Mouse (Mus musculus) liver (tissue): Measurements from ENCODE around the gene Fam181a.
A peak's percentile ranks its signal among the peaks of the same experiment; 100 is the strongest.

Source experiments
- DNase-seq: peaks from one replicate; pipeline ENCODE4 v3.0.0-alpha.2; 2020; ENCODE audit warnings: mixed read lengths

Gene Fam181a

DNA sequence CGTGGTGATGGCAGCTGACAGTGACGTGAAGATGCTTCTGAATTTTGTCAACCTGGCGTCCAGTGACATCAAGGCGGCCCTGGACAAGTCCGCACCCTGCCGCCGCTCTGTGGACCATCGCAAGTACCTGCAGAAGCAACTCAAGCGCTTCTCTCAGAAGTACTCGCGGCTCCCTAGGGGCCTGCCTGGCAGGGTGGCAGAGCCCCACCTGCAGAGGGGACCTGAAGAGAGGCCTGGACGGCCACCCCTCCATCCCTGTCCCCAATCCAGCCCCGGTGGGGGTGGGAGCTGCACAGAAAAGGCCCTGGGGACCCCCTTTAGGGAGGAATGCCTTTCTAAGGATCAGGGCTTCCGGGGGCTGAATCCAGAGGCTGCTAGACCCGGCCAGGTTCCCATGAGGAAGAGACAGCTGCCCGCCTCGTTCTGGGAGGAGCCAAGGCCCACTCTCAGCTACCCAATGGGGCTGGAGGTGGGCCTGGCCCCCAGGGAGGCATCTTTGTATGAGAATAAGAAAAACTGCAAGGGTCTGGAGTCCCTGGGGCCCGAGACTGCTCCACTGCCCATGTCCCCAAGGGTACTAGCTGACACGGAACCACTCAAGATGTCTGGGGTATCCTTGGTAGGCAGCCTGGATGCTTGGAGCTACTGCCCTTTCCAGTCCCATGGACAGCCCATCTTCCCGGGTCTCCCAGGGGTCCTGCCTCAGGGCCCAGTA lies 5.2 kb downstream of the Fam181a start:
- no peak for DNase-seq

DNA sequence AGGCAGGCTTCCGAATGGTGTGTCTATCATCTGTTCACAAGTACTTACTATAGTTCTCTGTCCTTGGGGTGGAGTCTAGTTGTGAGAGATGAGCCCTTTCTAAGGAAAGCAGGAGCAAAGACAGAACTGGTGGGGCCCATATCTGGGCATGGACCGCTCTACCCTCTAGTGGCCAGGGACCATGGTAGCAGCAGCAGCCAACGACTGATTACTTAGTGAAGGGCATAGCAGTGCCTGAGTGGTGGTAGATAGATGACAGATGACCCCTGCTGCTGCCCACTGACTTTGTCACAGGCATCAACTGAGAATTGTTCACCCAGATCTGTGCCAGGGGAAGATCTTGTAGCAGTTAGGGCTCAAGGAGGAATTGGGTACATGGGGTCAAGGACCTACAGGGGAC lies 12.0 kb downstream of the Fam181a start:
- no peak for DNase-seq

DNA sequence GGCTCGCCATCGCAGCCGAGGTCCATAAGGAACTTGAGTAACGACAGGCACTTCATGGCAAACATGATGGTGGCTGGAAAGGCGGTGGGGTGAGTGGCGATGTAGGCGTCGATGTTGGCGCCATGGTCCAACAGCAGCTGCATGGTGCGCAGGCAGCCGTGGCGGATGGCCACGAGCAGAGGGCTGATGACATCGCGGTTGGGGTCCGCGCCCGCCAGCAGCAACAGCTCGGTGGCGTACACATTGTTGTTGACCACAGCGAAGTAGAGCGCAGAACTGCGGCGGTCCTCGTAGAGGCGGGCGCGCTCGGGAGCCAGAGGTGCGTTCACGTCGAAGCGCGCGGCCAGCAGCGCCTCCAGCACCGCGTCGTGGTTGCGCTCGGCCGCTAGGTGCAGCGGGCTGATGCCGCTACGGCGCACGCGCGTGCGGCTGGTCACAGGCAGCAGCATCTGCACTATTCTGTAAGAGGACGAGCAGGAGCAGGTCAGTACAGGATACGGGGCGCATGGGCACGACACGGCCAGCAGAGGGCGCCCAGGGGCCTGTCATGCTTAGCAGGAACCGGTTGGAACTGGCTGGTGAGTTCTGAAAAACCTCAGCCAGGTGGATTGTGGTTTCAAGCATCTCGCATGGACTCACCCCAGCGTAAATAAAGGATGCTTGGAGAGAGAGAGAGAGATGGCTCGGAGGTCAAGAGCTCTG lies 14.5 kb downstream of the Fam181a start:
- DNase-seq = peak; percentile 87

DNA sequence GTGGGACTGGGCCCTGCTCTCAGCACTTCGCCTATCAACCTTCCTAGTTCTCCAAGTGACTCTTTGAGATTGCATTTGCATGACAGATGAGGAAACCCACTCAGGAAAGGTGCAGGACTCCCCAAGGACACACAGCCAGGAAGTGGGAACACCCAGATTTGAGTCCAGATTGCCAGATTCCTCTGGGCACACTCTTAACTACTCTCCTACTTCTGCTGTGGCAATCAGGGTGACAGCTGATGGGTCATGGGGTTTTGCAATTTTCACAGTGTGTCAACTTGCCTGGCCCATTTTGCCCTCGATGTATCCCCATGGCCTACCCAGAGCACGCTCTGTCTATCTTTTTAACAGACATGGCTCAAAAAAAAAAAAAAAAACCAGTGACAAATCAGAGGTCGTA lies 15.8 kb downstream of the Fam181a start:
- no peak for DNase-seq

DNA sequence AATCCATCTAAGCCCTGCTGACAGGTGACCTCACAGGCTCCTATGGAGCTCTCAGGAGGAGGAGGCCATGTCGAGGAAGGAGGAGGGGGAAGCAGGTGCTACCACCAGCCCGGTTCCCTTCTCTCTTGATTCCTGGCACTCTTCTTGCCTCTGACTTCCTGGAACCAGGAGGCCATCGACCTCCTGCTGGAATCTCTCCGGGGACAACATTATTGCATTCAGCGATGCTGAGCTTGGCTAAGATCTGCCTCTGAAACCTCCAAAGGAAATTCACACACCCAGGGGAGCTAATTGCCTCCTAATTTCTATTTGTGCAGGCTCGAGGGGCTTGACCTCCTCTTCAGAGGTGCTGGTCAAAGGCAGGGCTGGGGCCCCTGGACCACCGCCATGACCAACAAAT lies 16.3 kb downstream of the Fam181a start:
- no peak for DNase-seq

DNA sequence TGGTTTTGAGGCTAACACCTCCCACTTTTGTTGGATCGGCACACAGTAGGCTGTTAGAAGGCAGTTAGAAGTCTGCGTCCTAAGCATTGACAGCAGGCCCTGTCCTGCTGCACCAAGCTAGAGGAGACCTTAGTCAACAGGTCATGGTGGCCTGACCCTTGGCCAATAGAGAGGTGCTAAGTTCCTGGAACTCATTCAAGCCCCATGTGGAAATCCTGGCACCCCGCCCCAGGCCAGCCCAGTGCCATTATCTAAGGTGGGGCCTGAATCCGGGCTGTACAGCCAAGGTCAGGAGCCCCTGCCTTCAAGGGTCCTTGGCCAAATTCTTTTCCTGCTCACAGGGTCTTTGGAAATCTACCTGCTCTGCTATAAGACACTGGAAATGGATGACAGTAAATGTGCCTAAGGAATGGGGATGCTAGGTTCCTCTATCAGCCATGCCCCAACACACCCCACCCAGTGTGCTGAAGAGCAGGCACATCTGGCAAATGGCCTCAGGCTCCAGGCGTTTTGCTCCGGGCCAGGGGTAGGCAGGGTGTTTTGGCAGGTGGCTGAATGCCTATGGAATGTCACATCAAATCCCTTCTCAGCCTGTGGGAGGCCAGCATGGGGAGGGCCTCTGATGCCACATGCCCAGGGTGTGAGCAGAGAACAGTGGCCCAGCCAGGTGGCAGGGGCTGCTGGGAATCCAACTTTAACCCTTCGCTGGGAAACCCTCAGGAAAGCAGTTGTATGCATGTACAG lies 17.8 kb downstream of the Fam181a start:
- DNase-seq = no peak

DNA sequence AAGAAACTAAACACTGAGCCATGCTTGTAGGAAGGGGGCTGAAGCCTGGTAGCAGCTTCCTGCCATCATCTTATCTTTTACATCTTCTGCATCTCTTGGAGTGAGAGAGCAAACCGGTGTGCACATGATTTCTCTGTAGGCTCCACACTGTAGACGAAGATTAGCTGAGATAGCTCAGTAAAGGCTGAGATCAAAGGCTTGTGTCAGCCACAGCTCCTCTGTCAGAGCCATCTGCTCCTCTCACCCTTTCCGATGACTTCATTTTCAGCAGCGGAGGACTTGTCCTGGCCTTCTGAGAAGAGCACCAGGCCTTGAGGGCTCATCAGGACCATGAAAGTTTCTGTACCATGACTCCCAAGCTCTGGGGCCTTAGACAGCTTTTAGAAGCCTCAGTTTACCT lies 20.7 kb downstream of the Fam181a start:
- no peak for DNase-seq

DNA sequence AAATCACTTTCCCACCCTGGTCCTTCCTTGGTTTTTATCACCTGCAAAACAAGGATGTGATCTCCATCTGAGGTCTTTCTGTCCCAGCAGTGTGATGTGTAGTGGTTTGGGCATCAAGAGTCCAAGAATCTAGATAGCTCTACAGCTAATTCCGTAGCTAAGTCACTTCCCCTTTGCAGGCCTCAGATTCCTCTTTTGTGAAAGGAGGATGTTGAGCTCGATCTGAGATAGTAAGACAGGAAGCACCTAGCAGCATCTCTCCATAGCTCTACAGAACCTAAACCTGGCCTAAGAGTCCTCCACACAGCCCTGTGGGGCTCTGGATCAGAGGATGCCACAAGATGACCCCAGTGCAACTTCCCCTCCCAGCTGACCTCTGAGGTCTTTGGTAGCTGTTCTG lies 22.1 kb downstream of the Fam181a start:
- no peak for DNase-seq

DNA sequence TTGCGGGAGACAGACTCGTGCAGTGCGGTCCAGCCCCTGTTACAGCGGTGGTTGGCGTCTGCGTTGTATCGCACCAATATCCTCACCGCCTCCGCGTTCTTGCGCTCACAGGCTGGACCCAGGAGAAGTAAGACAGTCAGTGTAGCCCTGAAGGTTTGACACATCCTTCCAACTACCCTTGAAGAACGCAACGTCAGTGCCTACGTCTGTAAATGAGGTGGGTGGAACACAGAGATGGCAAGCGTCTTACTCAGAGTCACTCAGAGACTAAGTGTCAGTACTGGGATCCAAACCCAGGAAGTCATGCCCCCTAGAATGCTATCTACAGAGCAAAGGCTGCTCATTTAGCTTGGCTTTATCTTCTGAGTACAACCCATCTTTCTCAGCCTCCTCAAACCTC lies 22.7 kb downstream of the Fam181a start:
- DNase-seq = no peak

DNA sequence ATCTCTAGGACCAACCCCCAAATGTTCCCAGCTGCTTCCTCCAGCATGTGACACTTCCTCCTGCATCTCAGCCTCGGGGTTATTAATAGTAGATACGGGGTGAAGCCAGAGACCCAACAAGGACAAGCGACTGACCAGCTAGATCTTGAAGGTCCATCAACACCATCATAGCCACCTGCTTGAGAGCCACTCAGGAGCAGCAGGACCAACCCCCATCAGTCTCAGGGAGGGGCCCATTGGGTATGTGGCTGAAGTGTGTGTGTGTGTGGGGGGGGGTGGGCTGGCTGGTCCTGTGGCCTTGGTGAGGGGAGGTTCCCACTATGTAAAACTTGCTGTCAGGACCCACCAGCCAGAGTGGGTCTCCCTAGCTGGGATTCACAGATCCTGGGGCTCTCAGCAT lies 26.0 kb downstream of the Fam181a start:
- DNase-seq = no peak

DNA sequence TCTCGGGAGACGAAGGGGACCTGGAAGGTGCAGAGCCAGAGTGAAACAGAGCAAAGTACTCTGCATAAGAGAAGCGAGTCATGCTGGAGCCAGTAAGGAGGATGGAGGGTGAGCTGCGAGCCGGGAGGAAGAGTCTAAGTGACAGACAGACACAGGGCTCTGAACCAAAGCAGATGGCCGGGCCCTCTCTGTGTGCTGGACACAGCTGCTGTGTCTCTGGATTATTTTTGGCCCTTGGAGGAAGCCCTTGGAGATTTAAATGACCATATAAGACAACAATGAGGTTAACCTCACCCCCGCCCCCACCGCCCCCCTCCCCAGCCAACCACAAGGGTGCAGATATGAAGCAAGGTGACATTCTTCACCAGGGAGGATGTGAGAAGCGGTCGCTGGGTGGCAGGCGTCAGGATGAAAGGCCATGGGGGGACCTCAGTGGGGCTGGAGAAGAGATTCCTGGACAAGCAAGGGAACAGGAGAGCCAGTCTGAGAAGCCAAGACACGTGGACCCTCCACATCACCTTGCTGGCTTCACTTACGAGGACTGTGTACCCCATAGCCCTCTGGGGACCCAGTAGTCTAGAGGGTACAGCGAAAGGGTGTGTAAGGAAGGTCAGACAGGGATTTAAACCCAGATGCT lies 27.5 kb downstream of the Fam181a start:
- no peak for DNase-seq

DNA sequence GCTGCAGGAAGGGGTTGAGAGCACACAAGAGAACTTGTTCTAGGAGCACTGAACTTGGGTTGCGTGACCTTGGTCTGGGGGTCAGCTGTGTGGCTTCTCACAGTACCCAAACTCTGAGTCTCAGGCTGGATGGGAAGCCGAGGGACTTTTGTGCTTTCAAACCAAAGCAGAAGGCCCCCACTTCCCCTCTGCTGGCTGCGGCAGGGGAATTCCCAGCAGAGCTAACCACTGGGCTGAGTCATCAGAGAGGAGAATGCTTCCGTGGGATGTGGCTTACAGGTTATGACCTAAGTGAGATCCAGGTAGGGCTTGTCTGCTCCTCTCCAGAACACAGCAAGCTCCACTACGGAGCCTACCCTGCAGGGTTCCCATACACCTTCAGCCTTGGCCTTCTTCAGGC lies 30.4 kb downstream of the Fam181a start:
- peak; percentile 7 for DNase-seq

DNA sequence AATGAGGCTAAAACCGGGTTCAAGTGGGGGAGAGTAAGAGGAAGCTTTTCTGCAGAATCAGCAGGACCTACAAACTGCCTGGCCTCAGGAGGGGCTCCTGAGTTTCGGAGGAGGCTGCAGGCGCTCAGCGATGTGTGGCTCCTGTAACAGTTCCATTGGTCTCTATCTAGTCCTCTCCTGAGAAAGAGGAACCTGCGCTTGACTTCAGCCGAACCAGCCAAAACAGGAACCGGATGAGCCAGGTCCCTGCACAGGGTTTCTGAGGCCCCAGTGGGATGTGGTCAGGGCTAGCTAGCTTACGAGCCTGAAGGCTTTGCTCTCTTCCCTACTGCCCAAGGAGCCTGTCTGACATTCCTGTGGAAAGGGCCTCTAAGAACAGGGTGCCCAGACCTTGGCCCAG lies 32.7 kb downstream of the Fam181a start:
- DNase-seq = peak; percentile 47

DNA sequence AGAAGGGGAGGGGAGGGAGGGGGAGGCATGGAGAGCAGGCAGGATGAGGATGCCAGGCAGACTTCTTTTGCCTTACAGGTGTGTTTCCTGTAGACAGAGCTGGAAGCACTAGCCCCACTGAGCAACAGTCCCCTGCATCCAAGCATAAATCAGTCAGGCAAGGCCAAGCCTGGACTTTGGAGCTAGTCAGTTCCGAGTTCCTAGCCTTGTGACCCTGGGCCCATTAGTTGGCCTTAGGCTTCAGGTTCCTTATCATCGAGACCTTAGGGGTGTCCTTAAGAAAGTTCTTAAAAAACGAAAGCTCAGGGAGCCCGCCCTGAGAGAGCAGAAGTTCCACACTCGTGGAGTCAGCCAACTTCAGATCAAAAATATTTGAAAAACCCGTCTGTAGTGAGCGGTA lies 34.2 kb downstream of the Fam181a start:
- DNase-seq = no peak

DNA sequence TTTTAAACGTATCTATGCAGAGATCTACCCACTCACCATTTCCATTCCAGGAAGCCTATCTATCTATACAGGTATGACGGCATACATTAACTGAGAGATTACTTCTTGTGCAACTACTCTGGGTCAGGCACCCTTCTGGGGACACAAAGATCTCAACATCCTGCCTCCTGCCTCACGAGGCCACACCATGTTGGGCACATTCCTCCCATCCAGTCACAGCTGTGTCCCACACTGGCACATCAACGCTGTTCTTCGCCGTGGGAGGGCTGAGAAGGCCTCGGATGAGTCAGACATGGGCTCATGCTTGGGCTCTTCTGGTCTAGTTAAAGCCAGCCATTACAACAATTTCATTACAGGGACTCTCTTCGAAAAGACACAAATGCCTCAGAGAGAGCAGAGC lies 36.2 kb downstream of the Fam181a start:
- DNase-seq = no peak

DNA sequence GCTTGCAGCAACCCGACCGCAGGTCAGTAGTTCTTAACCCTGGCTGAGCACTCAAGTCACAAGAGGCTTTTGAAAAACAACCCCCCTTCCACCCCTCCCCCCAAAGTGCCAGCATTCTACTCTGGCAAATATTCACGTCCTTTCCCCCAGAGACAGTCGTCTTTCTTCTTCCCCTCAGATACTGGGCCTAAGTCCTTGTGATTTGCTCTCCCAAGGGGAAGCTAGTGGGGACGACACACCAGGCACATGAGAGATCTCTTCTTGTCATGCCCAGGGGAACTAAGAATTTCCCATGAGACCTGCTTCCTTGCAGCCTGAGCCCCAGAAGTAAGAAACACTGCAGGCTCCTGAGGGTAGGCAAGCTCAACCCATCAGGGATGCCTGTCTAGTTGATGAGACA lies 36.6 kb downstream of the Fam181a start:
- DNase-seq = no peak

DNA sequence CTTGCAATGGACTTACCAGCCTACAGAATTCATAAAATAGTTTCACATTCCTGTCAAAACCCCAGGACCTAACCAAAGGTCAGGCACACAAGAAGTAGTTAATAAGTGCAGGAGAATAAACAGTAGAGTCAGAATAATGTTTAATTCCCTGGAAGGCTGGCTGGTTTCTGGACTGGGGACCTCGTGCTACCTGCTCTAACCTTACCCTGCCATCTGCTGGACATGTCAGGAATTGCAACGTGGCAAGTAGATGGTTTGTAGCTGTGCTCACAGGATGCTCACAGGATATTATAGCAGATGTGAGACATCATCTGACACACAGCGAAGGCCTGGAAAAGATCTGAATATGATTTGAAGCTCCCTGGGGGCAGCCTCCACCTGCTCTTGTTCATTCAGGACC lies 37.7 kb downstream of the Fam181a start:
- DNase-seq = peak; percentile 78

DNA sequence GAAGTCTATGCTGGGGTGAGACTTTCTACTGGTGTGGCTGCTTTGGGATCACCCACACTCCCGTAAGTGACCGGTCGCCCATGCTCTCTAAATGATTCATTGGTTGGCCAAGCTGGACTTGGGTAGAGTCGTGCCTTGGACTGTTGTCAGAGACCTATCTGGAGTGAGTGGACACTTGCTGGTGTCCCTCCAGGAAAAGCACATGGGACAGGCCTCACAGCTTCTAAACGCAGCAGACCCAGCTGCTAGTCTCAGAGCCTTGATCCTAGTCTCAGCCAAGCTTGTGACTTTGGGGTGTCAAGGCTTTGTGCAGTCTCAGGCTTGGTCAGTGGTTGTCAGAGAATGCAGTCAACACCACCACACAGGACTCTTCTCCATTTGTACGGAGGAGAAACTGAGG lies 42.0 kb downstream of the Fam181a start:
- DNase-seq = no peak

DNA sequence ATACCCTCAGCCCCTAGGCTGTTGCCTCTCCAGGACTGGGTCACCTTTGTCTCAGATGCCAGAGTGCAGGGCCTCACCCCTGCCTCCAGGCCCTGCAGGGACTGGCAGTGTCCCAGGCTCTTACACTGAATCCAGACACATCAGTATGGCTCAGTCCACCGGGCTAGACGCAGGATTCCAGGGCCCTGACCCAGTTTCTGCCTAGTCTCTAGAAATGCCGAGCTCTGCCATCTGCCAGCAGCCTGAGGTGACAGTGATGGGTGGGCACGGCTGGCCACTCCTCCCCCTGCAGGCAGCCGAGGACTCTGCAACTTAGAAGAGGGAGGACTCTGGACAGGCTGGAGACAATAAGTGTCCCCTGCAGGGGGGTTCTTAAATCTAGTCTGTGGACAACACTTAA lies 42.8 kb downstream of the Fam181a start:
- DNase-seq = no peak

DNA sequence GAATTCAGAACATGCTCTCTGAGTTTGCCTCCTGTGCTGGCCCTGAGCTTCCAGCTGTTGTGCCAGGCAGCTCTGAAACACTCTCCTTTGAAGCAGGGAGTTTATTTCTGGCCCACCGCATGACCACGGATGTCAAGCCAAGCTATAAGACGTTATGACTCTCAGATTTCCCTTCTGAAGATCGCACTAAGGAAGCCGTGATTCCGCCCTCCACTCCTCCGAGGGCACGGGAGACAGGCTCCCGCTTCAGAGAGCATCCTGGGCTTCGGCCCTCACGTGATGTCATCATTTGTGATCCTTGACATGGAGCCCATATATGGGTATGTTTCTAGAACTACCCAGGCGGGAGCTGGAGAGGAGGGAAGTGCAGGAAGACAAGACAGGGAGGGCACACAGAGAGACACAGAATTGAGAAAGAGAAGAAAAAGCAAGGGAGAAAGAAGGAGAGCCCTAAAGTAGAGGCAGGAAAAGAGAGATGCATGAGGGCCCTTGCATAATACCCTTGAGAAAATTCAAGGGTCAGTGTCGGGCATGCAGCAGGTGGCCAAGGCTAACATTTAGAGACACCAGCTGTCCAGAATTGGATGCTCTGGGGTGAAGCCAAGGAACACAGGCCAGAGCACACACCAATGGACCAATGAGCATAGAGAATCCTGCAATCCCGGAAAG lies 45.1 kb downstream of the Fam181a start, which contains the start of gene Asb2:
Gene Asb2 (minus strand): TSS at position 256 of the 669 bp plus-strand sequence.
- no peak for DNase-seq

DNA sequence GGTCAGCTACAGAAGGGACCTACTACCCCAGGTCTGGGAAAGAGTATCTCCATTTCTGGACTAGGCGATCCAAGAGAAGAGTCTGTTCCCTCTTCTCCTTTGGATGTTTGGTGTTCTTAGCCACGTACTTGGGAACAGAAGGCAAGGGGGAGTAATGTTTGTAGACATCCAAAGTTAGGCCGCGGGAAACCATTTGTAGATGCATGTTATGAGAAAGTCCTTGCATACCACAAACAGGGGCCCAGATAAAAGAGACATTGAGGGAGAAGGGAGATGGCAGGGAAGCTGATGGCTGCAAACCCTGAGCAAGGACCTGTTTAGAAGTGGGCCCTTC lies 45.6 kb downstream of the Fam181a start:
- no peak for DNase-seq

DNA sequence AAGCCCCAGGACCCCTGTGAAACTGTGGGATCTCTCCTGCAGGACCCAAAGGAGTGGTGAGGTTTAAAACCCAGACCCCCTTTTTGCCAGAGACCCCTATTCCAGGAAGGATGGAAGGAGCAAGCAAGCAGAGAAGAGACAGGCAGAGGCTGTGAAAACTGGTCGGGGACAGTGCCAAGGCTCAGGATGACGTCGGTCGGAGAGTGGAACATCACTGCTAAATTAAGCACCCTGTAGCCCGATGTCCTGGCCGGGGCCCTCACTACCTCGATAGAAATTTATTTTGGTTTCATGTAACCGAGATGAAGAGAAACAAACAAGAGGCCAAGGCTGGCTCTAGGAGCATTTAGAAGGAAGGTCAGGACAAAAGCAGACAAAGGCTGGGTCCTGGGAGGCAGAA lies 47.4 kb downstream of the Fam181a start:
- no peak for DNase-seq
